Mouse (Mus musculus): ENCODE results near the gene Grk6. TPM values are rescaled to one million over a fixed set of nuclear protein-coding genes. Genes with fewer than 3 reads are reported as not detected.

Grk6 gene
- polyA plus RNA-seq, 2 experiments, result 22.6 to 26.1 TPM

DNA sequence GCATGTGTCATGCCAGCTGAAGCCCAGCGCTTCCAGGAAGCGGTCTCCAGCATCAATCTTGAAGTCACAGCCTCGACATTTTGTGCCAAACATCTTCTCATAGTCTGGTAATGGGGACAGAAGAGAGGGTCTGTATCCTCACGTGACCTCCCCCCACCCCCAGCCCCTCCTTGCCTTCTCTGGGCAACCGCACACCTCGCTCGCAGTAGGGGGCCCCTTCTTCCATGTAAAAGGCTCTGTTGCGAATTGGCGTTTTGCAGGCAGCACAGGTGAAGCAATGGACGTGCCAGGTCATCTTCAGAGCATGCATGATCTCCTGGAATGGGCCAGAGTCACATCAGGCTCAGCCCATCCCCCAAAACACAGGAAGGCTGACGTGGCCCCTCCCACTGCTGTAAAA, 54.0 kb downstream of the Grk6 start:
- Histone ChIP-seq H3K9me3 (ENCODE audit: control insufficient read depth, low read length) (no peaks in the 10 kb centered on the region), H3K4me1 (replicated peaks; ENCODE audit: control insufficient read depth in 2 of 2, insufficient read depth in 2 of 2, low read length in 1 of 2) (no peaks in the 10 kb centered on the region), H3K36me3 (replicated peaks; ENCODE audit: control insufficient read depth, insufficient read depth, low read depth) (no peaks in the 10 kb centered on the region), H3K9ac (replicated peaks) (no peak overlapping the region), H3K4me3 (ENCODE audit: insufficient read depth in 1 of 2, low read depth in 2 of 2, low read length in 2 of 2) (no peak overlapping the region), H3K27ac (no peak overlapping the region), H3K27me3 (ENCODE audit: control insufficient read depth, insufficient read depth, low read length) (no peaks in the 10 kb centered on the region), H3K4me2 (ENCODE audit: low read depth) (no peak overlapping the region)
- no peak for ATAC-seq (ENCODE audit: insufficient read depth)
- WGBS (ENCODE audit: insufficient replicate concordance), result 68% methylated on average over 11 of the region's 11 CpGs
- TF ChIP-seq CTCF (IDR thresholded peaks at IDR 0.05; ENCODE audit: low read depth), result no peak
- TF ChIP-seq EP300 (IDR thresholded peaks at IDR 0.05; ENCODE audit: low read depth), result no peak
- DNase-seq (ENCODE audit: low read depth in 3 of 3, low spot score in 3 of 3), result no peak

DNA sequence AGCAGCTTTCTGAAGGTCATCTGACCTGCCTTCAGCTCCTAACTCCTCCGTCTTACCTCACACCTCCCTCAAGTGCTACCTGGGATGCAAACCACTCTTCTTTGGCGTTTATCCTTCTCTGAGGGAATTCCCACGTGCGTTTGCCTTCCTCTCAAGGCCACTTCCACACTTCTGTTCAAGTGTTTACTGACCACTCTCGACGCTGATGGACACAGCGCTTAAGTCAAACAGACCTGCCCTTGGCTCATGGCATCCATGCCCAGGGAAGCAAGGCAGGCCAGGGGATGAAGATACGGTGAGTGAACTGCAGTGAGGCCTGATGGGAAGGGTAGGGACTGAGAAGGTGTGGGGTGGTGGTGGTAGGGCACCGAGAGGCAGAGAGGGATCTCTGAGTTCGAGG, 55.7 kb downstream of the Grk6 start:
- Histone ChIP-seq H3K4me3 (ENCODE audit: insufficient read depth in 1 of 2, low read depth in 2 of 2, low read length in 2 of 2) (no peak overlapping the region), H3K9me3 (ENCODE audit: control insufficient read depth, low read length) (no peaks in the 10 kb centered on the region), H3K4me1 (replicated peaks; ENCODE audit: control insufficient read depth in 2 of 2, insufficient read depth in 2 of 2, low read length in 1 of 2) (no peaks in the 10 kb centered on the region), H3K9ac (replicated peaks) (no peak overlapping the region), H3K4me2 (ENCODE audit: low read depth) (no peak overlapping the region), H3K27ac (no peak overlapping the region), H3K27me3 (ENCODE audit: control insufficient read depth, insufficient read depth, low read length) (no peaks in the 10 kb centered on the region), H3K36me3 (replicated peaks; ENCODE audit: control insufficient read depth, insufficient read depth, low read depth) (no peaks in the 10 kb centered on the region)
- no peak for TF ChIP-seq EP300 (IDR thresholded peaks at IDR 0.05; ENCODE audit: low read depth)
- TF ChIP-seq CTCF (IDR thresholded peaks at IDR 0.05; ENCODE audit: low read depth), result no peak
- DNase-seq (ENCODE audit: low read depth in 3 of 3, low spot score in 3 of 3) (no peak), ATAC-seq (ENCODE audit: insufficient read depth) (no peak)
- 64% methylated on average over 10 of the region's 10 CpGs for WGBS (ENCODE audit: insufficient replicate concordance)

DNA sequence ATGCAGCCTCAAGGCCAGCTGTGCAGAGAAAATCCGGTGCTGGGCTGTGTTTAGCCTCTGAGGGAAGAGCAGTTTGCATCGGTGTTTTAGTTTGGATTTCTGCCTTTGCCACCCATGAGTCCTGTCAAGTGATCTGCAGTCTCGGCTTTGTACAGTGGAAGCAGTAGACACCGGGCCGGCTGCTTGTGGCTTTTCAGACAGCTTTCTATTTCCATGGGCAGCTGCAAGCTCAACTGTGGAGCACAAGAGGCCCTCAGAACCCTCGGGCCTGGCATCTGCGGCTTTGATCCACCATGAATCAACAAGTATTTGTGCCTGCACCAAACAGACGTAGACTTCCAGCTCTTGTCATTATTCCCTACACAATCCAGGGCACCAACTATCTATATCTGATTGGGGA, 57.5 kb downstream of the Grk6 start:
- ATAC-seq (ENCODE audit: insufficient read depth) (no peak), DNase-seq (ENCODE audit: low read depth in 3 of 3, low spot score in 3 of 3) (no peak)
- Histone ChIP-seq H3K27ac (no peak overlapping the region), H3K36me3 (replicated peaks; ENCODE audit: control insufficient read depth, insufficient read depth, low read depth) (no peaks in the 10 kb centered on the region; the same call in 1 of the 2 replicates), H3K4me3 (ENCODE audit: insufficient read depth in 1 of 2, low read depth in 2 of 2, low read length in 2 of 2) (no peak overlapping the region), H3K4me2 (ENCODE audit: low read depth) (no peak overlapping the region), H3K9me3 (ENCODE audit: control insufficient read depth, low read length) (no peaks in the 10 kb centered on the region), H3K9ac (replicated peaks) (no peak overlapping the region), H3K27me3 (ENCODE audit: control insufficient read depth, insufficient read depth, low read length) (no peaks in the 10 kb centered on the region), H3K4me1 (replicated peaks; ENCODE audit: control insufficient read depth in 2 of 2, insufficient read depth in 2 of 2, low read length in 1 of 2) (no peaks in the 10 kb centered on the region)
- no peak for TF ChIP-seq CTCF (IDR thresholded peaks at IDR 0.05; ENCODE audit: low read depth)
- TF ChIP-seq EP300 (IDR thresholded peaks at IDR 0.05; ENCODE audit: low read depth), result no peak
- 73% methylated on average over 8 of the region's 8 CpGs for WGBS (ENCODE audit: insufficient replicate concordance)

DNA sequence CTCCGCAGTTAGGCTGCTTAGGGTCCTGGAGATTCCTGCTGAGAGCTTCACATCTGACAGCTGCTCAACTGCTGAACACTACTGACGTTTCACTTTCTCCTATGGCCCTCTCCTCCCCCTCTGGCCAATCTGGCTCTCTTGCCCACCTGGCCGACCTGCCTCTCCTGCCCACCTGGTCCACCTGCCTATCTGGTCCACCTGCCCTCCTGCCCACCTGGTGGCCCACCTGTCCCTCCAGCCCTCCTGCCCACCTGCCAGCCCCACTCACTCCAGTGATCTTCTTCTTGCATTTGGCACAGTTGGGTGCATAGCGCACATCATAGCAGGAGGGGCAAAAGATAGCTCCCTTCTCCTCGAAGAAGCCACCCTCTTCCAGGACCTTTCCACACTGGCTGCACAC, 59.5 kb downstream of the Grk6 start:
- Histone ChIP-seq H3K36me3 (replicated peaks; ENCODE audit: control insufficient read depth, insufficient read depth, low read depth) (no peaks in the 10 kb centered on the region; the same call in 1 of the 2 replicates), H3K9me3 (ENCODE audit: control insufficient read depth, low read length) (no peaks in the 10 kb centered on the region)
- 59% methylated on average over 5 of the region's 5 CpGs for WGBS (ENCODE audit: insufficient replicate concordance)

DNA sequence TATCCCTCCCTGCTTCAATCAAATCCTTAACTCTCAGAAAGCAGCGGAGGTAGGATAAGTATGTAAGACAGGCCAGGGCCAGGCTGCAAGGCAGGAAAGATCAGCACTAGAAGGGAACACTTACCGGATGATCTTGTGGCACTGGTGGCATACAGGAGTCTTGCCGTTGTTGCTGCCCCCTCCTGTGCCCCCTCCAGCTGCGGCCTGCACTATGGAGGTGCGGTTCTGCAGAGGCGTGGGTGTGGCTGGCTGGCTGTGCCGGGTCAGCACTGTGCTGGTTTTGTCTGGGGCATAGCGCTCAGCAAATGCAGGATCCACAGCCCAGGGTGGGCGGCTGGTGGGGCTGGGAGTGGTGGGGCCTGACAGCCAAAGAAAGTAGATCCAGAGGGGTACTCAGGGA, 60.9 kb downstream of the Grk6 start:
- no peak overlapping the region for H3K4me3 ChIP-seq (ENCODE audit: insufficient read depth in 1 of 2, low read depth in 2 of 2, low read length in 2 of 2)
- no peak overlapping the region for H3K4me2 ChIP-seq (ENCODE audit: low read depth)
- 87% methylated on average over 9 of the region's 9 CpGs for WGBS (ENCODE audit: insufficient replicate concordance)
- H3K36me3 ChIP-seq (replicated peaks; ENCODE audit: control insufficient read depth, insufficient read depth, low read depth), result no peaks in the 10 kb centered on the region; the same call in 1 of the 2 replicates
- no peak overlapping the region for H3K27ac ChIP-seq
- no peaks in the 10 kb centered on the region for H3K27me3 ChIP-seq (ENCODE audit: control insufficient read depth, insufficient read depth, low read length)
- no peak for ATAC-seq (ENCODE audit: insufficient read depth)
- no peak overlapping the region for H3K9ac ChIP-seq (replicated peaks)
- no peaks in the 10 kb centered on the region for H3K9me3 ChIP-seq (ENCODE audit: control insufficient read depth, low read length)
- peaks cover 5 to 7% of the 10 kb centered on the region in 2 experiments for H3K4me1 ChIP-seq (replicated peaks; ENCODE audit: control insufficient read depth in 2 of 2, insufficient read depth in 2 of 2, low read length in 1 of 2)
- no peak for DNase-seq (ENCODE audit: low read depth in 3 of 3, low spot score in 3 of 3)
- TF ChIP-seq CTCF (IDR thresholded peaks at IDR 0.05; ENCODE audit: low read depth) (no peak), EP300 (IDR thresholded peaks at IDR 0.05; ENCODE audit: low read depth) (no peak)

More for the DNA sequence above, 59.5 kb downstream of the Grk6 start:
- Histone ChIP-seq H3K27ac (no peak overlapping the region), H3K4me2 (ENCODE audit: low read depth) (no peak overlapping the region), H3K9ac (replicated peaks) (no peak overlapping the region), H3K4me1 (replicated peaks; ENCODE audit: control insufficient read depth in 2 of 2, insufficient read depth in 2 of 2, low read length in 1 of 2) (no peaks in the 10 kb centered on the region), H3K27me3 (ENCODE audit: control insufficient read depth, insufficient read depth, low read length) (no peaks in the 10 kb centered on the region), H3K4me3 (ENCODE audit: insufficient read depth in 1 of 2, low read depth in 2 of 2, low read length in 2 of 2) (no peak overlapping the region)
- TF ChIP-seq CTCF (IDR thresholded peaks at IDR 0.05; ENCODE audit: low read depth), result no peak
- TF ChIP-seq EP300 (IDR thresholded peaks at IDR 0.05; ENCODE audit: low read depth), result no peak
- DNase-seq (ENCODE audit: low read depth in 3 of 3, low spot score in 3 of 3) (no peak), ATAC-seq (ENCODE audit: insufficient read depth) (no peak)

All from liver, embryonic 14.5 days (tissue).